Mouse (Mus musculus) CH12.LX (cell line): ENCODE results near the gene Olfr18. TPM values are rescaled to one million over a fixed set of nuclear protein-coding genes. Genes with fewer than 3 reads are reported as not detected.
"Not testable (repeated sequence)": the region's sequence is repeated elsewhere in the genome, so short reads cannot be mapped to it uniquely, and the experiment has no call there.

Experiments used
- DNase-seq: peaks from one replicate; pipeline ENCODE4 v3.0.0-alpha.2; 2013; ENCODE audit errors: extremely low read depth
- H3K27ac ChIP-seq: 2 replicates; pipeline ENCODE4 v1.5.1; 2012; ENCODE audit warnings: low read depth, mild to moderate bottlenecking, control low read depth, moderate library complexity; ENCODE audit not compliant: insufficient read depth
- H3K27me3 ChIP-seq: replicated peaks from 2 replicates; pipeline ENCODE3; 2012; ENCODE audit warnings: inconsistent platforms
- H3K36me3 ChIP-seq, 2 experiments: replicated peaks in 1 of 2; 2 replicates each; pipeline versions ENCODE3 to v1.6.1; 2012; ENCODE audit warnings: inconsistent platforms in 1 of 2, low read length in 1 of 2, mild to moderate bottlenecking in 1 of 2, mixed read lengths in 1 of 2, moderate library complexity in 1 of 2; ENCODE audit not compliant: control insufficient read depth in 1 of 2, insufficient read depth in 1 of 2
- H3K4me1 ChIP-seq, 2 experiments: 2 replicates each; pipeline ENCODE4 v1.6.1; 2012; ENCODE audit warnings: inconsistent platforms in 1 of 2, moderate library complexity in 1 of 2; ENCODE audit not compliant: insufficient read depth in 2 of 2, control insufficient read depth in 1 of 2
- H3K4me2 ChIP-seq: 2 replicates; pipeline ENCODE4 v1.6.1; 2012; ENCODE audit warnings: low read depth, mild to moderate bottlenecking, control low read depth; ENCODE audit not compliant: poor library complexity, insufficient read depth, severe bottlenecking
- H3K4me3 ChIP-seq, 3 experiments: fragments of 150-350 bp in 1 of 3; sonication (generic) in 1 of 3; replicated peaks in 1 of 3; 2 replicates each; pipeline versions ENCODE3 to v1.5.1; 2011 to 2012; ENCODE audit warnings: low read depth in 2 of 3, low read length in 2 of 3, mild to moderate bottlenecking in 2 of 3, moderate library complexity in 2 of 3, control low read depth in 1 of 3, improper control_type of control experiment in 1 of 3, inconsistent platforms in 1 of 3, mixed read lengths in 1 of 3; ENCODE audit not compliant: poor library complexity in 1 of 3
- H3K79me2 ChIP-seq: replicated peaks from 2 replicates; pipeline ENCODE4 v1.6.1; 2012; ENCODE audit warnings: mild to moderate bottlenecking, moderate library complexity; ENCODE audit not compliant: control insufficient read depth, poor library complexity, insufficient read depth, severe bottlenecking; ENCODE audit errors: extremely low read depth
- H3K9ac ChIP-seq: 2 replicates; pipeline ENCODE4 v1.6.1; 2012; ENCODE audit warnings: low read depth, mild to moderate bottlenecking, control low read depth, moderate library complexity; ENCODE audit not compliant: insufficient read depth
- H3K9me3 ChIP-seq: replicated peaks from 2 replicates; pipeline ENCODE3; 2012; ENCODE audit warnings: low read length, inconsistent platforms, mixed read lengths
- CHD1 ChIP-seq: IDR thresholded peaks from 2 replicates; pipeline ENCODE4 v1.6.1; 2012; ENCODE audit warnings: low read depth, low read length, improper control_type of control experiment, inconsistent platforms
- ELF1 ChIP-seq: IDR thresholded peaks from 2 replicates; pipeline ENCODE4 v1.6.1; 2014; ENCODE audit warnings: low read depth, mild to moderate bottlenecking, inconsistent platforms, low read length, improper control_type of control experiment
- IRF4 ChIP-seq: IDR thresholded peaks from 2 replicates; pipeline ENCODE4 v1.6.1; 2014; ENCODE audit warnings: low read depth, mild to moderate bottlenecking, inconsistent platforms, low read length, improper control_type of control experiment
- MAFK ChIP-seq: IDR thresholded peaks from 2 replicates; pipeline ENCODE4 v1.6.1; 2011; ENCODE audit warnings: low read length, improper control_type of control experiment; ENCODE audit not compliant: insufficient replicate concordance
- MAX ChIP-seq: IDR thresholded peaks from 2 replicates; pipeline ENCODE4 v1.6.1; 2011; ENCODE audit warnings: low read length, improper control_type of control experiment
- MYC ChIP-seq: IDR thresholded peaks from 2 replicates; pipeline ENCODE4 v1.6.1; 2011; ENCODE audit warnings: low read depth, mild to moderate bottlenecking, improper control_type of control experiment, low read length
- NELFE ChIP-seq: IDR thresholded peaks from 2 replicates; pipeline ENCODE4 v1.6.1; 2011; ENCODE audit warnings: low read depth, low read length, improper control_type of control experiment
- ZC3H11A ChIP-seq: IDR thresholded peaks from 2 replicates; pipeline ENCODE4 v1.6.1; 2012; ENCODE audit warnings: low read depth, mild to moderate bottlenecking, inconsistent platforms, low read length, improper control_type of control experiment
- ZMIZ1 ChIP-seq: IDR thresholded peaks from 2 replicates; pipeline ENCODE4 v1.6.1; 2012; ENCODE audit warnings: low read depth, mild to moderate bottlenecking, inconsistent platforms, low read length, improper control_type of control experiment
- dilution Hi-C: fragments of 300-500 bp; cut with MboI; formaldehyde crosslinking; loops from 2 replicates; pipeline ENCODE4 v1.14.3; 2020; ENCODE audit warnings: low sequenced_read_pairs; ENCODE audit not compliant: extremely low pct_unique_long_range_greater_than_20kb, extremely low pct_ligation_motif_present
- in situ Hi-C: fragments of 300-500 bp; cut with MboI; formaldehyde crosslinking; loops from 3 replicates; pipeline ENCODE4 v1.14.3; 2019; ENCODE audit warnings: low sequenced_read_pairs, low pct_ligation_motif_present, low pct_unique_long_range_greater_than_20kb, mixed read lengths
- polyA plus RNA-seq: library from polyadenylated mRNA; unstranded; fragments of >175 nt; gene quantifications from 2 replicates; pipeline ENCODE4 v1.2.1, GENCODE M21; 2012; ENCODE audit warnings: low read depth; ENCODE audit not compliant: insufficient read length
- total RNA-seq, 2 experiments: library from RNA; depleted of rRNA; stranded (reverse); fragments of 300-350 nt in 1 of 2; fragments of >200 nt in 1 of 2; gene quantifications; 2 replicates each; pipeline ENCODE4 v1.2.3; 2012 to 2014

Gene Olfr18
- total and polyA plus RNA-seq, 3 experiments, result not detected

DNA sequence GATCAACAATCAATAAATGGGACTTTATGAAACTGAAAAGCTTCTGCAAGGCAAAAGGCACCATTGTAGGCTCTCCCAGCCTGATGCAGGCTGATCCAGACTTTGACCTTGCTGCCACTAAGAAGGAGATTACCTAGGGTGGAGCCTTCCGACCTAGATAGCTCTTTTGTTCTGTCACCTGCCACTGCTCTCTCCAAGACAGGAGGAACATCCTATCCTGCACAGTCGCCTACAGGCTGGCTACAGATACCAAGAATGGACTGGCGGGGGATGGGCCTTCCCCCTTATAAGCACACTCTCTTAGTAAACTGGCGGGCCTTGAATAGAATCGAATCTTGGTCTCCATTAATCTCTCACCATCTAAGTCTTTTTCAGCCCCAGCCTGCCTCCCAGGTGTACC is 40.3 kb downstream of the Olfr18 start:
- H3K27ac ChIP-seq, result not testable (repeated sequence)

GRCm38 (mm10) chr9:20282051-20282450 is 53.8 kb downstream of the Olfr18 start, which contains the start of gene Olfr39:
Gene Olfr39, plus strand, starts transcription at chr9:20282351.
- H3K36me3 ChIP-seq, result no peaks in the 10 kb centered on the region
- H3K27ac ChIP-seq, result no peak within 1 kb of the TSS
- no peak for DNase-seq
- dilution Hi-C loops, result no loop called here
- TF ChIP-seq NELFE (no peak), IRF4 (no peak), MAFK (no peak), MYC (no peak), CHD1 (no peak), ZC3H11A (no peak), ELF1 (no peak), ZMIZ1 (no peak), MAX (no peak)
- H3K9ac ChIP-seq, result no peak within 1 kb of the TSS
- no peaks in the 10 kb centered on the region for H3K27me3 ChIP-seq
- no peak within 1 kb of the TSS for H3K4me2 ChIP-seq
- H3K4me1 ChIP-seq, result no peaks in the 10 kb centered on the region
- H3K9me3 ChIP-seq, result no peaks in the 10 kb centered on the region
- in situ Hi-C loops, result no loop called here
- H3K79me2 ChIP-seq, result no peaks in the 10 kb centered on the region
- no peak within 1 kb of the TSS for H3K4me3 ChIP-seq

More for the DNA sequence above, 40.3 kb downstream of the Olfr18 start:
- in situ Hi-C loops, H3K4me3 ChIP-seq, H3K4me1 ChIP-seq, H3K9ac ChIP-seq, H3K79me2 ChIP-seq, H3K9me3 ChIP-seq, dilution Hi-C loops, H3K27me3 ChIP-seq, H3K36me3 ChIP-seq, DNase-seq, H3K4me2 ChIP-seq: not testable (repeated sequence)

Other genes with a start within 250 kb of the Olfr18 start
- gene Olfr868, start 237.5 kb downstream of the Olfr18 start, total RNA-seq (2012; rRNA removed), result not detected in 2 replicates
- gene Olfr868, start 237.5 kb downstream of the Olfr18 start, total RNA-seq (2014; rRNA removed), result not detected in 2 replicates
- not detected in 2 replicates for gene Olfr868, start 237.5 kb downstream of the Olfr18 start, polyA plus RNA-seq
- gene Olfr869, start 207.1 kb downstream of the Olfr18 start, total RNA-seq (2012; rRNA removed), result not detected in 2 replicates
- gene Olfr869, start 207.1 kb downstream of the Olfr18 start, total RNA-seq (2014; rRNA removed), result not detected in 2 replicates
- not detected in 2 replicates for gene Olfr869, start 207.1 kb downstream of the Olfr18 start, polyA plus RNA-seq
- not detected in 2 replicates for gene Olfr870, start 162.0 kb downstream of the Olfr18 start, total RNA-seq (2012; rRNA removed)
- not detected in 2 replicates for gene Olfr870, start 162.0 kb downstream of the Olfr18 start, total RNA-seq (2014; rRNA removed)
- not detected in 2 replicates for gene Olfr870, start 162.0 kb downstream of the Olfr18 start, polyA plus RNA-seq
- gene Olfr871, start 123.9 kb downstream of the Olfr18 start, total RNA-seq (2012; rRNA removed), result not detected in 2 replicates
- gene Olfr871, start 123.9 kb downstream of the Olfr18 start, total RNA-seq (2014; rRNA removed), result not detected in 2 replicates
- not detected in 2 replicates for gene Olfr871, start 123.9 kb downstream of the Olfr18 start, polyA plus RNA-seq
- gene Olfr872, start 99.0 kb downstream of the Olfr18 start, total RNA-seq (2012; rRNA removed), result not detected in 2 replicates
- gene Olfr872, start 99.0 kb downstream of the Olfr18 start, total RNA-seq (2014; rRNA removed), result not detected in 2 replicates
- not detected in 2 replicates for gene Olfr872, start 99.0 kb downstream of the Olfr18 start, polyA plus RNA-seq
- not detected in 2 replicates for gene Olfr39, start 53.7 kb downstream of the Olfr18 start, total RNA-seq (2012; rRNA removed)
- gene Olfr39, start 53.7 kb downstream of the Olfr18 start, total RNA-seq (2014; rRNA removed), result not detected in 2 replicates
- not detected in 2 replicates for gene Olfr39, start 53.7 kb downstream of the Olfr18 start, polyA plus RNA-seq
- not detected in 2 replicates for gene Olfr873, start 37.6 kb downstream of the Olfr18 start, total RNA-seq (2012; rRNA removed)
- gene Olfr873, start 37.6 kb downstream of the Olfr18 start, total RNA-seq (2014; rRNA removed), result not detected in 2 replicates
- gene Olfr873, start 37.6 kb downstream of the Olfr18 start, polyA plus RNA-seq, result not detected in 2 replicates
- gene Zfp560, start 49.1 kb upstream of the Olfr18 start, total RNA-seq (2012; rRNA removed), result 10.6 and 13.1 TPM in 2 replicates
- 29.0 and 31.8 TPM in 2 replicates for gene Zfp560, start 49.1 kb upstream of the Olfr18 start, total RNA-seq (2014; rRNA removed)
- 11.0 and 12.4 TPM in 2 replicates for gene Zfp560, start 49.1 kb upstream of the Olfr18 start, polyA plus RNA-seq
- gene Zfp26, start 124.1 kb upstream of the Olfr18 start, total RNA-seq (2012; rRNA removed), result 13.3 and 16.5 TPM in 2 replicates
- 17.3 and 22.0 TPM in 2 replicates for gene Zfp26, start 124.1 kb upstream of the Olfr18 start, total RNA-seq (2014; rRNA removed)
- 9.4 and 11.7 TPM in 2 replicates for gene Zfp26, start 124.1 kb upstream of the Olfr18 start, polyA plus RNA-seq
- gene Zfp426, start 156.7 kb upstream of the Olfr18 start, total RNA-seq (2012; rRNA removed), result 13.9 and 14.7 TPM in 2 replicates
- gene Zfp426, start 156.7 kb upstream of the Olfr18 start, total RNA-seq (2014; rRNA removed), result 18.2 and 19.3 TPM in 2 replicates
- 11.8 and 13.0 TPM in 2 replicates for gene Zfp426, start 156.7 kb upstream of the Olfr18 start, polyA plus RNA-seq
- 20.4 and 23.6 TPM in 2 replicates for gene Zfp266, start 185.3 kb upstream of the Olfr18 start, total RNA-seq (2012; rRNA removed)
- gene Zfp266, start 185.3 kb upstream of the Olfr18 start, total RNA-seq (2014; rRNA removed), result 24.0 and 26.3 TPM in 2 replicates
- 11.6 and 12.3 TPM in 2 replicates for gene Zfp266, start 185.3 kb upstream of the Olfr18 start, polyA plus RNA-seq
- gene Zfp846, start 245.2 kb upstream of the Olfr18 start, total RNA-seq (2012; rRNA removed), result 2.8 and 3.4 TPM in 2 replicates
- gene Zfp846, start 245.2 kb upstream of the Olfr18 start, total RNA-seq (2014; rRNA removed), result 4.8 and 4.9 TPM in 2 replicates
- 3.4 and 4.8 TPM in 2 replicates for gene Zfp846, start 245.2 kb upstream of the Olfr18 start, polyA plus RNA-seq